Mouse (Mus musculus) kidney, adult 18-20 months (tissue): Measurements from ENCODE around the gene Ino80d.

Source experiments
- DNase-seq: peaks from one replicate; pipeline ENCODE4 v3.0.0; 2021

The Ino80d gene

GRCm38 (mm10) chr1:63102758-63103451, 11.6 kb downstream of the Ino80d start:
- DNase-seq: no peak

- no peak for DNase-seq
These were observed 14.3 kb downstream of the Ino80d start for GRCm38 (mm10) chr1:63100196-63100595.

GRCm38 (mm10) chr1:63098831-63099230, 15.6 kb downstream of the Ino80d start:
- no peak for DNase-seq

GRCm38 (mm10) chr1:63096071-63096470, 18.4 kb downstream of the Ino80d start:
- DNase-seq: no peak

- no peak for DNase-seq
These were observed 24.7 kb downstream of the Ino80d start for GRCm38 (mm10) chr1:63089795-63090194.

GRCm38 (mm10) chr1:63088614-63089013, 25.9 kb downstream of the Ino80d start:
- no peak for DNase-seq

GRCm38 (mm10) chr1:63080277-63080676, 34.2 kb downstream of the Ino80d start:
- no peak for DNase-seq

GRCm38 (mm10) chr1:63076383-63076782, 38.1 kb downstream of the Ino80d start:
- no peak for DNase-seq

- DNase-seq: no peak
These were observed 43.1 kb downstream of the Ino80d start for GRCm38 (mm10) chr1:63071379-63071778.

- DNase-seq: no peak
These were observed 56.1 kb downstream of the Ino80d start for GRCm38 (mm10) chr1:63058361-63058760.

GRCm38 (mm10) chr1:63057849-63058248, 56.6 kb downstream of the Ino80d start:
- no peak for DNase-seq

GRCm38 (mm10) chr1:63057318-63057717, 57.1 kb downstream of the Ino80d start:
- no peak for DNase-seq

GRCm38 (mm10) chr1:63055386-63055785, 59.1 kb downstream of the Ino80d start:
- no peak for DNase-seq

GRCm38 (mm10) chr1:63050866-63051265, 63.6 kb downstream of the Ino80d start:
- DNase-seq: no peak

GRCm38 (mm10) chr1:63049977-63050376, 64.5 kb downstream of the Ino80d start:
- no peak for DNase-seq

GRCm38 (mm10) chr1:63047983-63048382, 66.5 kb downstream of the Ino80d start:
- no peak for DNase-seq

- DNase-seq: no peak
These were observed 81.5 kb downstream of the Ino80d start for GRCm38 (mm10) chr1:63032929-63033328.

GRCm38 (mm10) chr1:63019916-63020315, 94.6 kb downstream of the Ino80d start:
- DNase-seq: no peak

GRCm38 (mm10) chr1:63005013-63005646, 109.3 kb downstream of the Ino80d start:
- peak; percentile 39 for DNase-seq

- DNase-seq: no peak
These were observed 112.6 kb downstream of the Ino80d start for GRCm38 (mm10) chr1:63001874-63002273.

- DNase-seq: no peak
These were observed 121.1 kb downstream of the Ino80d start for GRCm38 (mm10) chr1:62993348-62993747.

- DNase-seq: no peak
These were observed 121.8 kb downstream of the Ino80d start for GRCm38 (mm10) chr1:62992648-62993047.

GRCm38 (mm10) chr1:62991021-62991420, 123.4 kb downstream of the Ino80d start:
- DNase-seq: no peak

- no peak for DNase-seq
These were observed 126.9 kb downstream of the Ino80d start for GRCm38 (mm10) chr1:62987561-62987960.

GRCm38 (mm10) chr1:62986267-62986666, 128.2 kb downstream of the Ino80d start:
- DNase-seq: peak; percentile 67
